ENCODE assay signal across 12 mouse cellular contexts in the genomic region with DNA sequence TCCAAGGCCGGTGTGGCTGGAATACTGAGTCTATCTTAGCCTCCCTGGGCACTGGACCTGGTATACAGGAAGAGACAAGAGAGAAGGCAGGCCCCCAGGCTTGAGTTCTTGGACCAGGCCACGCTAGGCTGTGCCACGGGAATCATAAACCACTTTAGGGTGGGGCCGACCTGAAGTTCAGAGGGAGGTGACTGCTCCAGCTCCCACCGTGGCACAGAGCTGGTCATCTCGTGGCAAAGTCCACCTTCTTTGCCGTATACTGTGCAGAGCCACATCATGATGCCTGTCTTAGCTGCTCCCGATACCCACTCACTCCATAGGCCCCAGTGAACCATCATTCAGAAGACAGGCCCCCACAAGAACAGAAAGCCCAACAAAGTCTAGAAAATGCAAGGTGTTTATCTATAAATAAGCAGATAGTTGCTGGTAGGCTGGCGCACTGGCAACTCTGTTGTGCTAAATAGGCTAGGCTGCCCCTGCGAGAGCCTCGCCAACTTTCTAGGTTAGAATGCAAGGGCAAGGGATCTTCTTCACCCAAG. TPM values are rescaled to one million over a fixed set of nuclear protein-coding genes. Genes with fewer than 3 reads are reported as not detected.
DNase-seq lines count a peak whose midpoint lies in the region; ATAC-seq lines count a peak whose summit lies in the region.
"Had no signal": no experiment of that assay in that cellular context is flagged by ENCODE, and none has a peak within 500 bp of the region (broad histone marks: within the 10 kb centered on the region; RNA-seq: fewer than 3 reads in every experiment).

No protein-coding gene starts in this region.

- H3K4me1 ChIP-seq in forebrain, embryonic 10.5 days, result peaks cover 33% of the 10 kb centered on the region
- H3K4me1 ChIP-seq in forebrain, embryonic 14.5 days (ENCODE audit: control insufficient read depth, insufficient read depth, low read length), result no peaks in the 10 kb centered on the region
- peaks cover 11% of the 10 kb centered on the region for H3K4me1 ChIP-seq in lung, embryonic 16.5 days (replicated peaks; ENCODE audit: control insufficient read depth, insufficient read depth, low read length)
- H3K4me1 ChIP-seq in limb, embryonic 11.5 days (ENCODE audit: control insufficient read depth, insufficient read depth, low read length), result peaks cover 8% of the 10 kb centered on the region; the same call in 1 of the 2 replicates
- H3K4me1 ChIP-seq in stomach, embryonic 14.5 days (ENCODE audit: control insufficient read depth, insufficient read depth, low read length), result peaks cover 6% of the 10 kb centered on the region; the same call in 1 of the 2 replicates

- H3K27ac ChIP-seq in forebrain, embryonic 10.5 days, result peak overlapping the region; percentile 59
- H3K27ac ChIP-seq in forebrain, embryonic 14.5 days (ENCODE audit: low read depth, low read length), result no peak overlapping the region
- peak overlapping the region; percentile 65 for H3K27ac ChIP-seq in lung, embryonic 16.5 days (ENCODE audit: low read length)
- H3K27ac ChIP-seq in limb, embryonic 11.5 days (replicated peaks; ENCODE audit: low read depth, low read length), result no peak overlapping the region
- H3K27ac ChIP-seq in stomach, embryonic 14.5 days (ENCODE audit: low read length), result no peak overlapping the region
- H3K27ac ChIP-seq: hindbrain, embryonic 13.5 days had no signal

- no peak for DNase-seq in forebrain, embryonic 10.5 days (ENCODE audit: extremely low spot score, low spot score)
- no peak for DNase-seq in forebrain, embryonic 14.5 days (ENCODE audit: low spot score)
- no peak for DNase-seq in lung, postnatal 25 days (ENCODE audit: low spot score)
- DNase-seq in limb, embryonic 11.5 days (ENCODE audit: low spot score), result peak; percentile 20
- DNase-seq in MN1 (ENCODE audit: low spot score), result no peak
- DNase-seq in right cerebral cortex, postnatal 4 days, result no peak
- DNase-seq: kidney, postnatal 36 days had no signal

- H3K4me3 ChIP-seq in forebrain, embryonic 10.5 days, result no peak overlapping the region
- no peak overlapping the region for H3K4me3 ChIP-seq in forebrain, embryonic 14.5 days (ENCODE audit: low read depth, low read length)
- no peak overlapping the region for H3K4me3 ChIP-seq in lung, embryonic 16.5 days (ENCODE audit: low read length)
- no peak overlapping the region for H3K4me3 ChIP-seq in limb, embryonic 11.5 days (ENCODE audit: low read depth, low read length)
- no peak overlapping the region for H3K4me3 ChIP-seq in stomach, embryonic 14.5 days (ENCODE audit: low read depth, low read length)
- H3K4me3 ChIP-seq: hindbrain, embryonic 13.5 days had no signal

- H3K36me3 ChIP-seq in forebrain, embryonic 10.5 days (replicated peaks), result peaks cover 24% of the 10 kb centered on the region
- H3K36me3 ChIP-seq in forebrain, embryonic 14.5 days (ENCODE audit: control insufficient read depth, insufficient read depth, low read length), result peaks cover 23% of the 10 kb centered on the region
- H3K36me3 ChIP-seq in lung, embryonic 16.5 days (ENCODE audit: control insufficient read depth, insufficient read depth, low read length), result peaks cover 18% of the 10 kb centered on the region
- H3K36me3 ChIP-seq in limb, embryonic 11.5 days (ENCODE audit: control insufficient read depth, insufficient read depth, low read length), result peaks cover 3% of the 10 kb centered on the region; the same call in 1 of the 2 replicates
- peaks cover 13% of the 10 kb centered on the region for H3K36me3 ChIP-seq in stomach, embryonic 14.5 days (ENCODE audit: control insufficient read depth, insufficient read depth, low read length)

- WGBS in forebrain, embryonic 10.5 days, result 90% methylated on average over 11 of the region's 11 CpGs
- WGBS in forebrain, embryonic 14.5 days, result 95% methylated on average over 11 of the region's 11 CpGs
- WGBS in lung, embryonic 16.5 days, result 80% methylated on average over 11 of the region's 11 CpGs
- WGBS in limb, embryonic 11.5 days, result 88% methylated on average over 11 of the region's 11 CpGs
- WGBS in stomach, embryonic 14.5 days, result 89% methylated on average over 11 of the region's 11 CpGs

- H3K27me3 ChIP-seq in forebrain, embryonic 10.5 days (ENCODE audit: poor library complexity, severe bottlenecking), result no peaks in the 10 kb centered on the region
- H3K27me3 ChIP-seq in forebrain, embryonic 14.5 days (replicated peaks; ENCODE audit: control insufficient read depth, insufficient read depth, low read length), result no peaks in the 10 kb centered on the region
- no peaks in the 10 kb centered on the region for H3K27me3 ChIP-seq in lung, embryonic 16.5 days (ENCODE audit: control insufficient read depth, insufficient read depth, low read depth, low read length)
- no peaks in the 10 kb centered on the region for H3K27me3 ChIP-seq in limb, embryonic 11.5 days (ENCODE audit: control insufficient read depth, insufficient read depth, low read length)
- no peaks in the 10 kb centered on the region for H3K27me3 ChIP-seq in stomach, embryonic 14.5 days (ENCODE audit: control insufficient read depth, insufficient read depth, low read length)

- no peaks in the 10 kb centered on the region for H3K9me3 ChIP-seq in forebrain, embryonic 10.5 days
- no peaks in the 10 kb centered on the region for H3K9me3 ChIP-seq in forebrain, embryonic 14.5 days (replicated peaks; ENCODE audit: control insufficient read depth, low read length)
- no peaks in the 10 kb centered on the region for H3K9me3 ChIP-seq in lung, embryonic 16.5 days (ENCODE audit: control insufficient read depth, low read length)
- no peaks in the 10 kb centered on the region for H3K9me3 ChIP-seq in limb, embryonic 11.5 days (ENCODE audit: control insufficient read depth, low read length)
- H3K9me3 ChIP-seq in stomach, embryonic 14.5 days (ENCODE audit: control insufficient read depth, low read depth, low read length), result no peaks in the 10 kb centered on the region
- H3K9me3 ChIP-seq: hindbrain, embryonic 13.5 days had no signal

- no peak overlapping the region for H3K9ac ChIP-seq in forebrain, embryonic 14.5 days (ENCODE audit: low read length)
- no peak overlapping the region for H3K9ac ChIP-seq in lung, embryonic 16.5 days (ENCODE audit: low read length)
- H3K9ac ChIP-seq in limb, embryonic 11.5 days (ENCODE audit: low read length), result no peak overlapping the region
- no peak overlapping the region for H3K9ac ChIP-seq in stomach, embryonic 14.5 days (replicated peaks; ENCODE audit: low read depth, low read length)
- H3K9ac ChIP-seq: hindbrain, embryonic 13.5 days had no signal

- H3K4me2 ChIP-seq in forebrain, embryonic 14.5 days (ENCODE audit: low read length), result no peak overlapping the region
- H3K4me2 ChIP-seq in lung, embryonic 16.5 days (ENCODE audit: low read depth, low read length), result no peak overlapping the region
- H3K4me2 ChIP-seq in limb, embryonic 11.5 days (ENCODE audit: low read depth, severe bottlenecking), result no peak overlapping the region
- no peak overlapping the region for H3K4me2 ChIP-seq in stomach, embryonic 14.5 days (replicated peaks; ENCODE audit: low read depth, low read length)
- H3K4me2 ChIP-seq: hindbrain, embryonic 13.5 days had no signal

- ATAC-seq in forebrain, embryonic 14.5 days, result no peak
- no peak for ATAC-seq in lung, embryonic 16.5 days (ENCODE audit: low read depth)
- ATAC-seq in limb, embryonic 11.5 days (ENCODE audit: insufficient number of reproducible peaks, low FRiP score, low TSS enrichment, low read depth), result no peak
- peak; percentile 16; the same call in 1 of the 2 replicates for ATAC-seq in stomach, embryonic 14.5 days (ENCODE audit: insufficient number of reproducible peaks, insufficient read depth, low FRiP score, low read depth)
- ATAC-seq: midbrain, embryonic 16.5 days had no signal

RNA-seq across cellular contexts. Expression of gene Mafk, which starts 13.3 kb away (rescaled TPM):
- polyA plus RNA-seq in forebrain, embryonic 10.5 days (2016; fragmentation: Nextera tagmentation; extraction: Ambion mirVana), result 9.8 and 10.1 TPM in 2 replicates
- polyA plus RNA-seq in forebrain, embryonic 14.5 days (2014; fragmentation: Nextera tagmentation; extraction: Ambion mirVana), result 7.5 and 11.7 TPM in 2 replicates
- 15.3 and 16.3 TPM in 2 replicates for polyA plus RNA-seq in lung, embryonic 16.5 days (2015; fragmentation: Nextera tagmentation; extraction: Ambion mirVana)
- 4.6 and 5.1 TPM in 2 replicates for polyA plus RNA-seq in limb, embryonic 11.5 days (2014; fragmentation: Nextera tagmentation; extraction: Ambion mirVana)
- polyA plus RNA-seq in stomach, embryonic 14.5 days (2014; fragmentation: Nextera tagmentation; extraction: Ambion mirVana), result 6.9 and 7.1 TPM in 2 replicates

RNA-seq across cellular contexts. Expression of gene Tmem184a, which starts 15.1 kb away (rescaled TPM):
- 1.4 and 1.8 TPM in 2 replicates for polyA plus RNA-seq in forebrain, embryonic 10.5 days (2016; fragmentation: Nextera tagmentation; extraction: Ambion mirVana)
- not detected in 2 replicates for polyA plus RNA-seq in forebrain, embryonic 14.5 days (2014; fragmentation: Nextera tagmentation; extraction: Ambion mirVana)
- 13.9 and 14.6 TPM in 2 replicates for polyA plus RNA-seq in lung, embryonic 16.5 days (2015; fragmentation: Nextera tagmentation; extraction: Ambion mirVana)
- 0.92 and 1.5 TPM in 2 replicates for polyA plus RNA-seq in limb, embryonic 11.5 days (2014; fragmentation: Nextera tagmentation; extraction: Ambion mirVana)
- polyA plus RNA-seq in stomach, embryonic 14.5 days (2014; fragmentation: Nextera tagmentation; extraction: Ambion mirVana), result 9.0 and 10.3 TPM in 2 replicates

RNA-seq across cellular contexts. Expression of gene Gm26938, which starts 21.6 kb away (rescaled TPM):
- polyA plus RNA-seq in forebrain, embryonic 10.5 days (2016; fragmentation: Nextera tagmentation; extraction: Ambion mirVana), result 0.31 TPM in 1 of 2 replicates, not detected in the other
- not detected in 2 replicates for polyA plus RNA-seq in forebrain, embryonic 14.5 days (2014; fragmentation: Nextera tagmentation; extraction: Ambion mirVana)
- polyA plus RNA-seq in lung, embryonic 16.5 days (2015; fragmentation: Nextera tagmentation; extraction: Ambion mirVana), result not detected in 2 replicates
- polyA plus RNA-seq in limb, embryonic 11.5 days (2014; fragmentation: Nextera tagmentation; extraction: Ambion mirVana), result not detected in 2 replicates
- polyA plus RNA-seq in stomach, embryonic 14.5 days (2014; fragmentation: Nextera tagmentation; extraction: Ambion mirVana), result not detected in 2 replicates
- polyA plus RNA-seq: hindbrain, embryonic 13.5 days; midbrain, embryonic 16.5 days; urinary bladder, adult 2 months had no signal

RNA-seq across cellular contexts. Expression of gene Psmg3, which starts 22.0 kb away (rescaled TPM):
- polyA plus RNA-seq in forebrain, embryonic 10.5 days (2016; fragmentation: Nextera tagmentation; extraction: Ambion mirVana), result 99.7 and 103 TPM in 2 replicates
- 86.4 and 86.7 TPM in 2 replicates for polyA plus RNA-seq in forebrain, embryonic 14.5 days (2014; fragmentation: Nextera tagmentation; extraction: Ambion mirVana)
- polyA plus RNA-seq in lung, embryonic 16.5 days (2015; fragmentation: Nextera tagmentation; extraction: Ambion mirVana), result 69.5 and 75.9 TPM in 2 replicates
- 75.0 and 82.9 TPM in 2 replicates for polyA plus RNA-seq in limb, embryonic 11.5 days (2014; fragmentation: Nextera tagmentation; extraction: Ambion mirVana)
- polyA plus RNA-seq in stomach, embryonic 14.5 days (2014; fragmentation: Nextera tagmentation; extraction: Ambion mirVana), result 61.3 and 72.7 TPM in 2 replicates

RNA-seq across cellular contexts. Expression of gene Ints1, which starts 29.2 kb away (rescaled TPM):
- polyA plus RNA-seq in forebrain, embryonic 10.5 days (2016; fragmentation: Nextera tagmentation; extraction: Ambion mirVana), result 41.0 and 43.2 TPM in 2 replicates
- polyA plus RNA-seq in forebrain, embryonic 14.5 days (2014; fragmentation: Nextera tagmentation; extraction: Ambion mirVana), result 31.8 and 33.2 TPM in 2 replicates
- 21.9 and 24.6 TPM in 2 replicates for polyA plus RNA-seq in lung, embryonic 16.5 days (2015; fragmentation: Nextera tagmentation; extraction: Ambion mirVana)
- 33.7 and 40.5 TPM in 2 replicates for polyA plus RNA-seq in limb, embryonic 11.5 days (2014; fragmentation: Nextera tagmentation; extraction: Ambion mirVana)
- 27.3 and 35.3 TPM in 2 replicates for polyA plus RNA-seq in stomach, embryonic 14.5 days (2014; fragmentation: Nextera tagmentation; extraction: Ambion mirVana)

Comparison
In these comparisons a context has a peak if more than half of its experiments do, and no peak if none do; other contexts are left out.
1. H3K27ac ChIP-seq: peak in forebrain, embryonic 10.5 days (single experiment) and lung, embryonic 16.5 days (single experiment); none in forebrain, embryonic 14.5 days (single experiment), limb, embryonic 11.5 days (single experiment) and stomach, embryonic 14.5 days (single experiment).